Mouse (Mus musculus): Measurements from ENCODE around the gene Gzmc.

DNA sequence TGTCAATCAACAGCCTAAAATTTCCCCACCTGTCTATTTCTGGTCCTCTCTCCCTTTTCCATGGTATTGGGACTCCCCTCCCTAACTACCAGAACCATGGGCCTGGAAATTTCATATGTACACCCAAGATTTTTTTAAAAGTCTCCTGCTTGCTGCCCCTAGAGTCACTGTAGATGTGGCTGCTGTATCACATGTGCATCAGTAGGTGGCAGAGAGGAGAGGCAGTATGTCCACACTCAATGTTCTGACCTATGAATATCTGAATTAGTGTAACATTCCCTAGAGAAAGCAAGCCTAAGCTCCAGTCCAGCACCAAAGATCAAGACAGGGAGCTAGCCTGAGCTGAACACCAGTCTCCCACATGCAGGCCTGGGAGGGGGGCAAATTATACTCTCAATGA lies 6.0 kb upstream of the Gzmc start:
- TF ChIP-seq MYOD1 (IDR thresholded peaks at IDR 0.05; ENCODE audit: control insufficient read depth in 1 of 3, insufficient read length in 2 of 3, low read depth in 2 of 3): no peak
- no peak for TF ChIP-seq POLR2A (IDR thresholded peaks at IDR 0.05; ENCODE audit: insufficient read length, low read depth)
- no peak for TF ChIP-seq POLR2AphosphoS2 (IDR thresholded peaks at IDR 0.05; ENCODE audit: insufficient read length, low read depth)
- TF ChIP-seq MAX (IDR thresholded peaks at IDR 0.05; ENCODE audit: low read depth): no peak
- TF ChIP-seq SRF (IDR thresholded peaks at IDR 0.05; ENCODE audit: control insufficient read depth, insufficient read length, low read depth): no peak
- no peak for TF ChIP-seq TCF3 (IDR thresholded peaks at IDR 0.05; ENCODE audit: insufficient read length, low read depth)

All from myocyte (in vitro differentiated cells).